Mouse (Mus musculus): Measurements from ENCODE around the gene Rfx2. TPM values are rescaled to one million over a fixed set of nuclear protein-coding genes. Genes with fewer than 3 reads are reported as not detected.

Rfx2 gene
- polyA plus RNA-seq, 1 experiment from 2014 or later, result 3.6 TPM

GRCm38 (mm10) chr17:56842173-56842572, 11.4 kb upstream of the Rfx2 start:
- DNase-seq, result no peak
- no peak overlapping the region for H3K4me2 ChIP-seq (ENCODE audit: low read depth, low read length)
- no peak overlapping the region for H3K27ac ChIP-seq (ENCODE audit: low read depth)
- WGBS (ENCODE audit: insufficient replicate concordance), result 57% methylated on average over 5 of the region's 5 CpGs
- H3K9me3 ChIP-seq (ENCODE audit: low read length), result no peaks in the 10 kb centered on the region
- H3K27me3 ChIP-seq (ENCODE audit: insufficient read depth, low read length), result no peaks in the 10 kb centered on the region
- no peaks in the 10 kb centered on the region; the same call in 1 of the 2 replicates for H3K4me1 ChIP-seq (ENCODE audit: insufficient read depth)
- no peak overlapping the region for H3K4me3 ChIP-seq (ENCODE audit: low read depth, low read length)
- no peak for TF ChIP-seq CTCF (IDR thresholded peaks at IDR 0.05; ENCODE audit: low read depth)
- TF ChIP-seq EP300 (IDR thresholded peaks at IDR 0.05; ENCODE audit: low read depth), result no peak
- no peaks in the 10 kb centered on the region for H3K36me3 ChIP-seq (replicated peaks; ENCODE audit: insufficient read depth, low read length)
- H3K9ac ChIP-seq (replicated peaks), result no peak overlapping the region
- ATAC-seq, result no peak

DNA sequence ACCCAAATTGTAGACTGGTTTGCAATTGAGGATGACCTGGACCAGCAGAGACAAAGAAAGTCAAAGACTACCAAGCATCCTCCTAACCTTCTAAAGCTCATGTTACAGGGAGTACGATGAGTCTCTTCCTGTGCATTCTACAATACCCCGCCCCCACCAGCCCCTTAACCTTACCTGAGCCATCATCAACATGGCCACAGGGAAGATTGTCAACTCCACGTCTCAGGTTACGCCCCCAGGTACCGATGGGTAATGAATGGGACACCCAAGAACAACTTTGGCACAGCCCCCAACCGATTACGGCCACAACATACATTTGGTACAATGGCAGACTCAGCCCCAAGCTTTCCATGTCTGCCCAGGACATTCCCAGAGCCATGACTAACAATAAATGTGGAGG, 9.7 kb upstream of the Rfx2 start:
- no peak overlapping the region for H3K4me2 ChIP-seq (ENCODE audit: low read depth, low read length)
- no peak overlapping the region for H3K27ac ChIP-seq (ENCODE audit: low read depth)
- DNase-seq, result no peak
- H3K4me1 ChIP-seq (ENCODE audit: insufficient read depth), result peaks cover 6% of the 10 kb centered on the region
- no peak for TF ChIP-seq CTCF (IDR thresholded peaks at IDR 0.05; ENCODE audit: low read depth)
- no peak for TF ChIP-seq EP300 (IDR thresholded peaks at IDR 0.05; ENCODE audit: low read depth)
- ATAC-seq, result no peak
- no peaks in the 10 kb centered on the region for H3K27me3 ChIP-seq (ENCODE audit: insufficient read depth, low read length)
- no peaks in the 10 kb centered on the region for H3K9me3 ChIP-seq (ENCODE audit: low read length)
- H3K4me3 ChIP-seq (ENCODE audit: low read depth, low read length), result no peak overlapping the region
- H3K9ac ChIP-seq (replicated peaks), result no peak overlapping the region
- H3K36me3 ChIP-seq (replicated peaks; ENCODE audit: insufficient read depth, low read length), result no peaks in the 10 kb centered on the region
- 78% methylated on average over 7 of the region's 7 CpGs for WGBS (ENCODE audit: insufficient replicate concordance)

DNA sequence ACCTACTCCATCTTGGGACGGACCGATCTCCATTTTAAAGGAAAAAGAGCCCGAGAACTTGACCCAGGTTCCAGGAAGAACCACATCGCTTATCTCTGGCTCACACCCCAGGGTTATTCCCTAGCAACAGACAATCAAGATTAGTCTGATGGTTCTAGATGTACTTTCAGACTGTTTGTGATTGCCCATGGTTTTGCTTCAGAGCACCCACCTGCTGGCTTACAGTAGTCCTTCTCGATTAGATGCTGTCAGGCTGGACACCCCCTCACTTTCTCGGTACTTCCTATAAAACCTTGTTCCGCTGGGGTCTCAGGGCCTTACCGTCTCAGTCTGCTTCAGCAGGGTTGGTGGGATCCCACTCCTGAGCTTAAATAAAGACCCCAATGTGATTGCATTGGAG, 5.5 kb upstream of the Rfx2 start:
- Histone ChIP-seq H3K9ac (replicated peaks) (no peak overlapping the region), H3K27me3 (ENCODE audit: insufficient read depth, low read length) (no peaks in the 10 kb centered on the region), H3K9me3 (ENCODE audit: low read length) (no peaks in the 10 kb centered on the region), H3K4me1 (ENCODE audit: insufficient read depth) (peaks cover 6% of the 10 kb centered on the region; the same call in 1 of the 2 replicates), H3K36me3 (replicated peaks; ENCODE audit: insufficient read depth, low read length) (no peaks in the 10 kb centered on the region), H3K27ac (ENCODE audit: low read depth) (no peak overlapping the region), H3K4me2 (ENCODE audit: low read depth, low read length) (no peak overlapping the region), H3K4me3 (ENCODE audit: low read depth, low read length) (no peak overlapping the region)
- peak; percentile 38; the same call in 1 of the 2 replicates for TF ChIP-seq EP300 (IDR thresholded peaks at IDR 0.05; ENCODE audit: low read depth)
- no peak for TF ChIP-seq CTCF (IDR thresholded peaks at IDR 0.05; ENCODE audit: low read depth)
- DNase-seq (no peak), ATAC-seq (peak; percentile 35)
- 65% methylated on average over 8 of the region's 8 CpGs for WGBS (ENCODE audit: insufficient replicate concordance)

- Histone ChIP-seq H3K36me3 (replicated peaks; ENCODE audit: insufficient read depth, low read length) (no peaks in the 10 kb centered on the region), H3K9ac (replicated peaks) (no peak overlapping the region), H3K9me3 (ENCODE audit: low read length) (no peaks in the 10 kb centered on the region), H3K4me2 (ENCODE audit: low read depth, low read length) (no peak overlapping the region), H3K4me1 (ENCODE audit: insufficient read depth) (peaks cover 16% of the 10 kb centered on the region), H3K27ac (ENCODE audit: low read depth) (no peak overlapping the region), H3K4me3 (ENCODE audit: low read depth, low read length) (no peak overlapping the region), H3K27me3 (ENCODE audit: insufficient read depth, low read length) (peaks cover 3% of the 10 kb centered on the region; the same call in 1 of the 2 replicates)
- DNase-seq, result no peak
- TF ChIP-seq CTCF (IDR thresholded peaks at IDR 0.05; ENCODE audit: low read depth) (no peak), EP300 (IDR thresholded peaks at IDR 0.05; ENCODE audit: low read depth) (no peak)
- WGBS (ENCODE audit: insufficient replicate concordance), result 93% methylated on average over 1 of the region's 1 CpGs
- no peak for ATAC-seq
Observed at GRCm38 (mm10) chr17:56833381-56833780, 2.6 kb upstream of the Rfx2 start.

GRCm38 (mm10) chr17:56832918-56833317, 2.1 kb upstream of the Rfx2 start:
- Histone ChIP-seq H3K4me3 (ENCODE audit: low read depth, low read length) (no peak overlapping the region), H3K9me3 (ENCODE audit: low read length) (no peaks in the 10 kb centered on the region), H3K4me2 (ENCODE audit: low read depth, low read length) (no peak overlapping the region), H3K27ac (ENCODE audit: low read depth) (no peak overlapping the region), H3K36me3 (replicated peaks; ENCODE audit: insufficient read depth, low read length) (no peaks in the 10 kb centered on the region), H3K27me3 (ENCODE audit: insufficient read depth, low read length) (peaks cover 3% of the 10 kb centered on the region; the same call in 1 of the 2 replicates), H3K9ac (replicated peaks) (no peak overlapping the region), H3K4me1 (ENCODE audit: insufficient read depth) (peaks cover 16% of the 10 kb centered on the region)
- WGBS (ENCODE audit: insufficient replicate concordance), result 78% methylated on average over 1 of the region's 1 CpGs
- ATAC-seq (no peak), DNase-seq (no peak)
- no peak for TF ChIP-seq CTCF (IDR thresholded peaks at IDR 0.05; ENCODE audit: low read depth)
- TF ChIP-seq EP300 (IDR thresholded peaks at IDR 0.05; ENCODE audit: low read depth), result no peak

DNA sequence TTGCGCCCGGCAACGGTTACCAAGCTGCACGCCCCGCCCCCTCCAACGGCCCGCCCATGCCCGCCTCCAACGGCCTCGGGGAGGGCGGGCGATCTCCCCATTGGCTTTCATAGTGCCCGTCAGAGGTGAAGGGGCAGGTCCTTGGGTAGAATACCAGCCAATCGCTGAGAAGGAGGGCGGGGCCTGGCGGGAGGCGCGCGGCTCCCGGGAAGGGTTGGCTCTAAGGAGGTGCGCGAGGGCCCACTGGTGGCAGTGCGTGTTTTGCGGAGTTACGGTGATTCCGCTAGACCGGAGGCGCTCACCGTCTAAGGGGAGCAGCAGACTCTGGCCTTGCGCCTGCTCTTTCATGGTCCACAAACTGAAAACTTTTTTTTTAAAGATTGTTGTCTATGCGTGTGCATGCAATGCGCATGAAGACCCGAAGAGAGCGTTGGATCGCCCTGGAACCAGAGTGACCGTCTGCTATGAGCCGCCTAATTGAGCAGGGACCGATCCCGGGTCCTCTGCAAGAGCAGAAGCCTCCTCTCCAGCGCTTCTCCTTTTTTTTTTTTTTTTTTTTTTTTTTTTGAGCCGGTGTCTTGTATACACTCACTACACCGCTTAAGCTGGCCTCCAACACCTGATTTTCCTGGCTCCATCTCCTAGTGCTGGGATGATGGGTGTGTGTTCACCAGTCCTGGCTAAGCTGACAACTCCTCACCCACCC, 451 bp upstream of the Rfx2 start:
- Histone ChIP-seq H3K27ac (ENCODE audit: low read depth) (no peak overlapping the region), H3K9ac (replicated peaks) (peak overlapping the region; percentile 73), H3K4me1 (ENCODE audit: insufficient read depth) (peaks cover 26% of the 10 kb centered on the region), H3K4me3 (ENCODE audit: low read depth, low read length) (peak overlapping the region; percentile 73), H3K9me3 (ENCODE audit: low read length) (no peaks in the 10 kb centered on the region), H3K27me3 (ENCODE audit: insufficient read depth, low read length) (peaks cover 6% of the 10 kb centered on the region; the same call in 1 of the 2 replicates), H3K4me2 (ENCODE audit: low read depth, low read length) (peak overlapping the region; percentile 87), H3K36me3 (replicated peaks; ENCODE audit: insufficient read depth, low read length) (no peaks in the 10 kb centered on the region)
- DNase-seq, result peak; percentile 99
- 1% methylated on average over 42 of the region's 42 CpGs for WGBS (ENCODE audit: insufficient replicate concordance)
- peak; percentile 98 for ATAC-seq
- TF ChIP-seq EP300 (IDR thresholded peaks at IDR 0.05; ENCODE audit: low read depth) (no peak), CTCF (IDR thresholded peaks at IDR 0.05; ENCODE audit: low read depth) (peak; percentile 86)
